Mouse (Mus musculus): ENCODE results near the gene Nek9. TPM values are rescaled to one million over a fixed set of nuclear protein-coding genes. Genes with fewer than 3 reads are reported as not detected.

The Nek9 gene
- polyA plus RNA-seq (2014; fragmentation: Illumina TruSeq; extraction: RNeasy Lipid Tissue Mini Kit (QIAGEN cat#74804); ENCODE audit: low replicate concordance): 26.3 TPM

DNA sequence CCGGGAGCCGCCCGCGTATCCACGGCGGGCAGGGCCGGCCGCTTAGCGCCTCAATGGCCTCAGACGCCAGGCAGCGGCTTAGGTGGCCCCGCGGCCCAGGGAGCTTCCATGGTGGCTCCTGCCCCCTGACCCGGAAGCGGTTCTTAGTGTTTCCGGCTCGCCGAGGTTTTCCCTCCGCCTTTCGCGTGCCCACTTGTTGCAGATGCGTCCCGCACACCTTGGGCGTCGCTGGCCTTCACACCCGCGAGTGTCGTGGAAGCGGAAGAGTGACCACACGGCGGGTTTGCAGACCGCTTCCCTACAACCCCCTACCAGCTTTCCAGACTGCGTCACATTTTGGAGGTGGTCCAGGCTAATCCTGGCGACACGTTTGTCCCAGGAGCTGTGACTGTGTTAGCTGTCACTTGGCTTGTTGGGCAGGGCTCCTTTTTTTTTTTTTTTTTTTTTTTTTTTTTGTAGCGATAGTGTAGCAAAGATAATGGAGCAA is at the start of gene Nek9:
TSS of gene Nek9 (minus strand) at position 120 of the 487 bp plus-strand sequence.

DNA sequence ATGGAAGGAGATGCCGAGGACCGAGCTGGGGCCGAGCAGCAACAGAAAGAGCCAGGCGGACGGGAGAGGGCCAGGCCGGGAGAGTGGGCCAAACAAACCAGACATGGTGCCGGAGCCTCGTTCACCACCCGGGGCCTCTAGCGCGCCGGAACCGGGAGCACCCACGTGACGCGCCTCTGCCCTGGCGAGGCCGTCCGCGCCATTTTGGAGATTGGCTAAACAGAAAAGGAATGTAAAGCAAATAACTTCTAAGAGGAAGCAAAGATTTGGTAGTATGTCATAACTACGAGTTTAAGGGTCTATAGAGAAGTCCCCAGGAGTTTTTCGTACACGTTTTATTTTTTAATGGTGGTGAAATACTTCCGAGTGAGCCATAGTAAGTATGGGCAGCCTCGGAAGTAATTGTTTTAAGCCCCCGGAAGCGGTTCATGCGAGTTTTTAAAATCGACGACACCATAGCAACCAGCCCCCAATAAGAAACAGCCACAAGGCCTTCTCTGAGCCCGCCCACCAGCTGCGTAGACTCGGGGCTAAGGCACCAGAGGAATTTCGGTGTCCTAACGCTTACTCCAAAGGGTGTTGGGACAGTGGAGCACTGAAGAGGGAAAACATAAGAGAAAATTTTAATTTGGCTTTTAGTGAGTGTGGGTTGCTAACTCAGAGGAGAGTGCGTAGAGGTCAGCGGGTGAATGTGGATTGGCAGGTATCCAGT is 35.6 kb upstream of the Nek9 start, which contains the start of gene Tmed10:
TSS of gene Tmed10 (minus strand) at position 287 of the 712 bp plus-strand sequence.

DNA sequence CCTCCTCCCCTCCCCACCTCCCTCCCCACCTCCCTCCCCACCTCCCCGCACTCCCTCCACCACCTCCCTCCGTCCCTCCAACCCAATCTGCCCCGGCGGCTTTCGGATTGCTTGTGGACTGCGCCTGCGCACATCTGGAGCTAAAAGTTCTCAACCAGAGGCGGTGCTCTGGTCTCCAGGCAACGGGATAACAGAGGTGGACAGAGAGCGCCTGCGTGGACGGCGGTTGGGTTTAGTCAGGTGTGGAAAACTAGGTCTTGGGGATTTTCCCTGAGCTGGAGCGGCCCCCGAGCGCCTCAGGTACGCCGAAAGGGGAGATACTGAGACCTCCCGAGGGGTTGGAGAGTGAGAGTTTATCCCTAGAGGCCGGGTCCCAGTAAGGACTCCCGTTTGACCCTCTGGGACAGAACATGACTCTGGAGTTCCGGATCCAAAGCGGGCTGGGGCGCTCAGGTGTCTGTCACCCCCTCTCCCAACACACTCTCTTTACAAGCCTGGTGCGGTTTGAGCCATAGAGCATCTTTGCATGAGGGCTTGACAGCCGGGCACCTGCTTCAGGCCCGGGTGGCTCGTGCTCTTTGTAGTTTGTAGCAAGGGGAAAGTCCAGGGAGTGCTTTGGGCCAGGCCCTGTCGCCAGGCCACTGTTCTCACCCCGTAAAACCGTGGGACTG is 50.5 kb downstream of the Nek9 start, which contains the start of gene Zc2hc1c:
TSS of gene Zc2hc1c (plus strand) at position 106 of the 671 bp plus-strand sequence.

DNA sequence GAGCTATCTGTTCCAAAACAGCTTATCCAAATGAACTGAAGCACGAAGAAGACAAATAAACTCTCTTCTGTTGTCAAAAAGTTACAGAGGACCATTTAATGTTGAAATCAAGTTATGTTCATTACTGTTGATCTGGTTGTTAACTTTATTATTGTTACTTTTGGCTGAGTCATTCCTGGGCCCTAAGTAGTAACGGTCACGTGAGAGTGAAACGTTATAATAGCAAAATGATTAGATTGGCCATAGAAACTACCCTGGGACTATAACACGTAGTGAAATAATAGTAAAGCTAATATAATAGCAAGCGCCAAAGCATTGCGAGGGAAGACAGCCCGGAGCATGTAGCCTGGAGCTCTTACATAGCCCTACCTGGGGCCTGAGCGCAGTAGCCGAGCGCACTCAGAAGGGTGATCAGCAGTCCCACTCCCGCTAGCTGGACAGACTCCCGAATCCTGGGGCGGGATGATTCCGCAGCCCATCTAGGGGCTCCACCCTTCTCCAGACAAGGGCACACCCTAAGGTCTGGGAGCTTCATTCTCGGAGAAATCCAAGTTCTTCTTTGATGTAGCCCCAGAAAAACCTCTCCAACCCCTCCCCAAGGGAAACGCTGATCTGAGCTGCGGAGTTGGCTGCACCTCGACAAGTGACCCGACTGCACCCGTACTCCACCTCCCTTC is 51.2 kb downstream of the Nek9 start, which contains the start of gene Acyp1:
TSS of gene Acyp1 (minus strand) at position 630 of the 677 bp plus-strand sequence.

DNA sequence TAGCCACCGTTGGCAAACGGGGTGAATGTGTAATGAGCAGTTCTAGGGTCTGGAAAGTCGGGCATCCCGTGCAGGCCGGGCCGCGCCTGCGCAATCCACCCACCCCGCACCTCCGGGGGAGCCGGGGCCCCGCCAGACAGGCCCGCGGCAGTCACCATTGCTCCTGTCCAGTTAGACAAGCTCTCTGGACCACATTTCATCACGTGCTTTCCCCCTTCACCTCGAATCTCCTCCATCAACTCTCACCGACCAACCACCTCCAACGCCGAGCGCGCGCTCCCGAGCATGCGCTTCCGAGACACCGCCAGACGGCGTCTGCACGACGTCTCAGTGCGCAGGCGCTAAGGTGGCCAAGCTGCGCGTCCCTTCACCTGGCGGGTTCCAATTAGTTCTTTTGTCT is 68.8 kb downstream of the Nek9 start, which contains the start of gene Mlh3:
TSS of gene Mlh3 (minus strand) at position 281 of the 400 bp plus-strand sequence.

Other genes with a start within 250 kb of the Nek9 start
- 0.19 TPM for gene Prox2, start 228.6 kb downstream of the Nek9 start, polyA plus RNA-seq (2014; fragmentation: Illumina TruSeq; extraction: RNeasy Lipid Tissue Mini Kit (QIAGEN cat#74804); ENCODE audit: low replicate concordance)
- 427 TPM for gene Dlst, start 228.5 kb downstream of the Nek9 start, polyA plus RNA-seq (2014; fragmentation: Illumina TruSeq; extraction: RNeasy Lipid Tissue Mini Kit (QIAGEN cat#74804); ENCODE audit: low replicate concordance)
- not detected for gene Rps6kl1, start 188.1 kb downstream of the Nek9 start, polyA plus RNA-seq (2014; fragmentation: Illumina TruSeq; extraction: RNeasy Lipid Tissue Mini Kit (QIAGEN cat#74804); ENCODE audit: low replicate concordance)
- gene Pgf, start 161.6 kb downstream of the Nek9 start, polyA plus RNA-seq (2014; fragmentation: Illumina TruSeq; extraction: RNeasy Lipid Tissue Mini Kit (QIAGEN cat#74804); ENCODE audit: low replicate concordance): not detected
- 1.0 TPM for gene Eif2b2, start 119.9 kb downstream of the Nek9 start, polyA plus RNA-seq (2014; fragmentation: Illumina TruSeq; extraction: RNeasy Lipid Tissue Mini Kit (QIAGEN cat#74804); ENCODE audit: low replicate concordance)
- 6.8 TPM for gene Mlh3, start 68.8 kb downstream of the Nek9 start, polyA plus RNA-seq (2014; fragmentation: Illumina TruSeq; extraction: RNeasy Lipid Tissue Mini Kit (QIAGEN cat#74804); ENCODE audit: low replicate concordance)
- 13.5 TPM for gene Acyp1, start 50.9 kb downstream of the Nek9 start, polyA plus RNA-seq (2014; fragmentation: Illumina TruSeq; extraction: RNeasy Lipid Tissue Mini Kit (QIAGEN cat#74804); ENCODE audit: low replicate concordance)
- 0.19 TPM for gene Zc2hc1c, start 50.8 kb downstream of the Nek9 start, polyA plus RNA-seq (2014; fragmentation: Illumina TruSeq; extraction: RNeasy Lipid Tissue Mini Kit (QIAGEN cat#74804); ENCODE audit: low replicate concordance)
- gene Tmed10, start 35.5 kb upstream of the Nek9 start, polyA plus RNA-seq (2014; fragmentation: Illumina TruSeq; extraction: RNeasy Lipid Tissue Mini Kit (QIAGEN cat#74804); ENCODE audit: low replicate concordance): 201 TPM
- 109 TPM for gene Fos, start 134.5 kb upstream of the Nek9 start, polyA plus RNA-seq (2014; fragmentation: Illumina TruSeq; extraction: RNeasy Lipid Tissue Mini Kit (QIAGEN cat#74804); ENCODE audit: low replicate concordance)

Data from small intestine, adult 10 weeks (tissue).